Mouse (Mus musculus) left cerebral cortex, postnatal 10 days (tissue): ENCODE measurements at regions not wholly inside any gene's neighbourhood (a gene's known extent, or its start where the extent isn't known, plus 50 kb on each side); places are given as distances from the start of the nearest gene placed in this dataset.
A peak's percentile ranks its signal among the peaks of the same experiment; 100 is the strongest.
"Not testable (repeated sequence)": the region's sequence is repeated elsewhere in the genome, so short reads cannot be mapped to it uniquely, and the experiment has no call there.

Experiments used
- DNase-seq, 2 experiments: peaks; one replicate each; pipeline ENCODE4 v3.0.0; 2021 to 2022; ENCODE audit warnings: low spot score in 2 of 2, mixed read lengths in 1 of 2; ENCODE audit errors: extremely low spot score in 1 of 2
- intact Hi-C: fragments of 180-260 bp; cut with DNase I; formaldehyde crosslinking; loops from one replicate; pipeline ENCODE4 v1.15.1; 2025

DNA sequence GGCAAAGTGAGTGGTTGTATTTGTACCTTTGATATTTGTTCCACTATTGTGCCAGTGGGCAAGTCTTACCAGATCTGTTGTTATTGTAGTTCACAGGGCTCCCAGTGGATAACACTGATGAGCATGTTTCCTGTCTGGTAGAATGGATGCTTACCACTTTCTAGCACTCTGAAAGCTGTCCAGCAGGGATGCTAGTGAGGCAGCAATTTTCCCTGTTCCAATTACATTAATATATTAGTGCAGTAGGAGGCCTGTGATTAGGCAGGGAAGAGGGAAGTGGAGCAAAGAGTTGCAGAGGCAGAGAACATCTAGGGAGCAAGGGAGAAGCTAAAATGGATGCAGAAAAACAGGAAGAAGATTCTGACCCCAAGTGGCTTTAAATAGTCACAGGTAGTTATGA, 348.0 kb downstream of the Adam29 start:
- DNase-seq, intact Hi-C loops: not testable (repeated sequence)

DNA sequence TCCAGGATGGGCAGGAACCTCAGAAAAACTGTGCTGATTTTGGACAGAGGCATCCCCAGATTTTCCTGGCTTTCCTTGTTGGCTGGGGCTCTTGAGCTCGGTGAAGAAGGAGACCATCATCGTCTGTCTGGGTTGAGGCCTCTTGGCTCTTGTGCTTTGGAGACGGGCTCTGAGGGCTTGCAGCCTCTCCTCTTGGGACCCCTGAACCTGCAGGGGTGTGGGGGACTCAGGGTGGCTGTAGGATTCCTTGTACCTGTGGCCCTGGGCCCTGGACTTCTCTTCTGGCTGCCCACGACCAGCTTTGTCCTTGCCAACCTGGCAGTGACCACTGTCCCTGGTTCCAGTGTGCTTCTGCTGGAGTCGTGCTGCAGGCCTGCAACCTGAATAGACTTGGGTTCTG, 367.9 kb downstream of the Adam29 start:
- no peak for DNase-seq
- intact Hi-C loops, result loop anchor here (10.0 kb wide), 1 partner anchor 946 kb away; no protein-coding TSS in a partner anchor

DNA sequence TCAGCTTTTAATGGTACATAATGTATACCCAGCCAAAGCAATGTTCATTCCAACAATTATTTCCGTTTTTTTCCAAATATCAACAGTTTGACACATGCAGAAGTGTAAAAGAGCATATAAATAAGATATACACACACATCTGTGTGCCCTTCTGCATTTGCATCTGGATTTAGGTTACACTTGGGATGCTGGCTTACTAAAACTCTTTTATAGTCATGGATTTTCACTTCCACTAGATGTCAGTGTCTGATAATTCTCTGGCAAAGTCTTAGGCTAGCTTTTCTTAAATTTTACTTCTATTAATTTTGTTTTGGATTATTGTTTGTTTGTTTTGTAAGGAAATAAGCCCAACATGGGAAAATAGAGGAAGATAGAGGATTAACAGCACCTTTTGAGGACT, 377.4 kb downstream of the Adam29 start:
- DNase-seq, intact Hi-C loops: not testable (repeated sequence)

DNA sequence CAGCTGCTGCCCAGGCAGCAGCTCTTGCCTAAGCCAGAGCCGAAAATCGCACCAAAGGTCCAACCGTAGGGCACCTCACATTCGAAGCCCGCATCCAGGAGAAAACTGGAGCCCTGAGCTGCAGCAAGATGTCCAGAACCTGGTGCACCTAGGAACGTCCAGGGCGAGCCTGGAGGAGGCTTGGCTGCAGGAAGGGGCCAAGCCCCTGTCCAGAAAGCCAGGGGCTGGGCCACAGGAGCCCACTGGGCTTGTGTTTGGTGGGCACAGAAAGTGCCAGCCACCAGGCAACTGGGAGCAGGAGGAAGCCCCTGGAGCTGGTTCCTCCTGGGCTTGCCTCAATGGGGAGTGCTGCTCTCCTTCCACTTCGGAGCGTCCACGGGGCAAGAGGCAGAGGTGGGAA, 387.6 kb downstream of the Adam29 start:
- peak in 1 of 2 experiments; percentile 53 for DNase-seq
- intact Hi-C loops, result not testable (repeated sequence)

DNA sequence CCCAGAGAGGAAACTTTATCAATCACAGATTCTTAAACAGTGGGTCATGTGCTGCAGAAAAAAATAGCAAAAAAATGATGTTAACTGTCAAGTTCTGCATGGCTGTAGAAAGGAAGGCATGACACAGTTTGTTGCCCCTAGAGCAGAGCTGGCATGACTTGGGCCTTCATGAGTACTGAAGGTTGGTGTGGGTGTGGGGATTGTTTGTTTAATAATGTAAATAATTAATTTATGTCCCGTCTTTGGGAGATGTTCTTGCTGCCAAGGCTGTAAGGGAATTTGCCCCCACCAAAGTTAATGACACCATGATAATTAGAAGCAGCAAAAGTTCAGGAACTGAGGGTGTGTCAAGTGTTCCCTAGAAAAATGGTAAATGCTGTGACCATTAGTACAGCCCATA, 429.4 kb downstream of the Adam29 start:
- DNase-seq, result no peak
- intact Hi-C loops, result loop anchor here (2.0 kb wide), 1 partner anchor 131 kb away; no protein-coding TSS in a partner anchor

DNA sequence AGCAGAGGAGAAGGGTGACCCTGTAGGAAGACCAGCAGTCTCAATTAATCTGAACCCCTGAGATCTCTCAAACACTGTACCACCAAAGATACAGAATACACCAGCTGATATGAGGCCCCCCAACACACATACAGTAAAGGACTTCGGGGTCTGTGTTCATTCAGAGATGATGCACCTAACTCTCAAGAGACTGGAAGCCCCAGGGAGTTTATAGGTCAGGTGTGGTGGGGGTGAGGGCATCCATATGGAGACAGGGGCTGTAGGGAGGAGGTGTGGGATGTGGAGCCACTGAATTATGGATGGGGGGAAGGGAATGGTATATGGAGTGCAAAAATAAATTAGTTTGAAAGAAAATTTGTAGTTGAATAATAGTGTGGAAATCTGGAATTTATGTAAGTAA, 429.8 kb downstream of the Adam29 start:
- intact Hi-C loops, result loop anchor here (2.0 kb wide), 1 partner anchor 132 kb away; no protein-coding TSS in a partner anchor
- DNase-seq, result no peak

DNA sequence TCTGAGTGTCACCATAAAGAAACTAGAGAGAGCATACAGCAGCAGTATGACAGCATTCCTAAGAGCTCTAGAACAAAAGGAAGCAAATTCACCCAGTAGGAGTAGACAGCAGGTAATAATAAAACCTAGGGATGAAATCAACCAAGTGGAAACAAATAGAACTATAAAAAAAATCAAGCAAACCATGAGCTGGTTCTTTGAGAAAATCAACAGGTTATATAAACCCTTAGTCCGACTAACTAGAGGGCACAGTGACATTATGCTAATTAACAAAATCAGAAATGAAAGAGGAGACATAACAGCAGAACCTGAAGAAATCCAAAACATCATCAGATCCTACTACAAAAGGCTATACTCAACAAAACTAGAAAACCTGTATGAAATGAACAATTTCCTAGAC, 434.4 kb downstream of the Adam29 start:
- DNase-seq, result no peak
- intact Hi-C loops, result no loop called here

DNA sequence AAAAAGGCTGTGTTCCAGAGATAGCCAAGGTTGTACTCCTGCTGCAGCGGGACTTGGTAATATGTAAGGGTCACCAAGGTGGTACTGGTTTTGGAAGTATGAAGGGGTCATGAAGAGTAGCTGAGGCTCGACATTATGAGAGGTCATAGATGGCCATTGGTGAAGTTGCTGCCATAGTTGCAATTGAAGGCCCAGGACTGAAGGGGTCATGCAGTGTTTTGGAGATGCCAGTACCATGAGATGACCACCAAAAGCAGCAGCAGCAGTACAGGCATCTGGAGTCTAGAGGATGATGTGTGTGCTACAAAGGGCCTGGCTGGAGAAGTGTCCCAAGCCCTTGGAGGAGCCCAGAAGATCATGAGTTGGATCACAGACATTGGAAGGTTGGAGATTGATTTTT, 440.0 kb downstream of the Adam29 start:
- not testable (repeated sequence) for DNase-seq
- intact Hi-C loops, result loop anchor here (10.0 kb wide), 1 partner anchor 62 kb away; no protein-coding TSS in a partner anchor

DNA sequence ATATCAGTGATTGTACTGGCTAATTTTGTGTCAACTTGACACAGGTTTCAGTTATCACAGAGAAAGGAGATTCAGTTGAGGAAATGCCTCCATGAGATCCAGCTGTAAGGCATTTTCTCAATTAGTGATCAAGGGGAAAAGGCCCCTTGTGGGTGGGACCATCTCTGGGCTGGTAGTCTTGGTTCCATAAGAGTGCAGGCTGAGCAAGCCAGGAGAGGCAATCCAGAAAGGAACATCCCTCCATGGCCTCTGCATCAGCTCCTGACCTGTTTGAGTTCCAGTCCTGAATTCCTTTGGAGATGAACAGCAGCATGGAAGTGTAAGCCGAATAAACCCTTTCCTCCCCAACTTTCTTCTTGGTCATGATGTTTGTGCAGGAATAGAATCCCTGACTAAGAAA, 440.8 kb downstream of the Adam29 start:
- intact Hi-C loops, result loop anchor here (10.0 kb wide), 1 partner anchor 61 kb away; no protein-coding TSS in a partner anchor
- not testable (repeated sequence) for DNase-seq

DNA sequence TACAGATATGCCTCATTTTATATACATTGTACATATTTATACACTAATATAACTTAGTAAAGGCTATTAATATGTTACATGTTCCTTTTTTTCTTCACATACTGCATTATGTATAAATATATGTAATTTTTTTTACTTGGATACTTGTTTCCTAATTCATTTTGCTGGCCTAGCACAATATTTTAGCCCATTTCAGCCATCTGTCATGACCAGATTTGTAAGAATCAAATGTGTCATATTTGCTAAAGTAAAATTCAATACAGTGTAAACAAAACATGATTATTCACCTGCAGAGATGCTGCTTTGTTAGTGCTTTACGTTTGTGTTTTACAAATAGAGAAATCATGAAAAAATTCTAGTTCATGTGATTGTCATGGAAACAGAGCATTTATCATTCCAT, 441.3 kb downstream of the Adam29 start:
- intact Hi-C loops, result loop anchor here (10.0 kb wide), 1 partner anchor 61 kb away; no protein-coding TSS in a partner anchor
- no peak for DNase-seq

DNA sequence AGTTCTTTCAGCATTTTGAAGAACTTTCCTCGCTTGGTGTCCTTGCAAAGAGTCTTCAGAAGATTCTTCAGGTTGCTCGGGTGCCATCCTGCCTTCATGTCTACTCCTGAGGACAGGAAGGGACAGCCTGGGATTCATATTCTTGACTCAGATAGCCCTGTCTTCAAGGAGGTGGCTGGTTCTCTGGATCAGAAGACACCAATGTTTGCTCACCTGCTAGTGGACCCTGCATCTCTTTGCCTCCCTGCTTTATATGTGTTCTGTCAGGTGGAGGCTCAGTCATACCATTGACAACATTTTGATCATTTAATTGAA, 441.9 kb downstream of the Adam29 start:
- intact Hi-C loops, result loop anchor here (10.0 kb wide), 1 partner anchor 60 kb away; no protein-coding TSS in a partner anchor
- no peak for DNase-seq

DNA sequence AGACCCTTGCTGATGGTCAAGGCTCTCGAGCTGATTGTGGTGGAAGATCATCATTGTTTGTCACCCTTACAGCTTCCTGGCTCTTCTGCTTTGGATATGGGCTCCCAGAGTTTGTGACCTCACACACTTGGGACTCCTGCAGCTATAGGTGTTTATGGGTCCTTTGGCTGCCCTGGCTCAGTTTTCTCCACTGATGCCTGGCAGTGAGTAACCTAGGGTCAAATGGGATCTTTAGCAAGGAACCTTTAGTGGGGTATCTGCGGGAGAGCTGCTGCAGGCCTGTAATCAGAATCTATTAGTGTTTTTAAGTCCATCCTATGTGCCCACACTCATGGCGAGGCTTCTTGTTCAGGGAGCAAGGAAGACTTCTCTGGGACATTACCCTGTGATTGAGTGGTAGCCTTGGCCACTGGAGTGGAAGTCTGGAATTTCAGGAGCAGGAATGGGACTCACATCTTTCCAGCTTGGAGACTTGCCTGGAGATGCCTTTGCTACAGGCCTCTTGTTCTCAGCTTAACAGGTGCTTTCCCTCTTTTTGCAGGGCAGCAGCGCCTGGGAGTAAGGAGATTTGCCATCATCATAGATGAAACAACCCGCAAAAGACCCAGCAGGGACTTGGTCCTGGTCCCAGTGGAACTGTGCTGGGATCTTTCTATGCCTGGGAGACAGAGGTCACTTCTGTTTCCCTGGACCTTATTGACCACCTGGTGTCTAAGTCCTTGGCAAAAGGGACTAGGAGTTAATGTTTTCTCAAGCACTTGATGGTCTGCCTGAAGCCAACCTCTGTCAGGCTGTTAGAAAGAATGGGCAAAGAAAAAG, 442.5 kb downstream of the Adam29 start:
- no peak for DNase-seq
- intact Hi-C loops, result loop anchor here (10.0 kb wide), 1 partner anchor 59 kb away; no protein-coding TSS in a partner anchor

DNA sequence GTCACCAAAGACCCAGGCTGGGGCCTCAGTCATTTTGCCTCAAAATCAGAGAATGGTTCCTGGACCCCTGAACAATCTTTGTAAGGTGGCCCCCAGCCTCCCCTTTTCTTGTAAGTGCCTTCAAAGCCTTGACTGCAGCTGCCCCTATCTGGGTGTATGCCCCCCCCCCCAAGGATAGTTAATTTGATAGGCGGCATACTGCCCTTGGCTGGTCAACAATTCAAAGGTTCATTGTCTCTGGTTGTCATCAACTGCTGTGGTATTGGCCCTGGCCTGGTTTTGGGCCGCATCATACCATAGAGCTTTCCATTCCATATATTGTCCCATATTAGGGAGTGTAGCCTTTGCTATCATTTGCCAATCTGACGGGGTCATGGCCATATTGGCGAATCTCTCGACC, 446.0 kb downstream of the Adam29 start:
- intact Hi-C loops, result loop anchor here (10.0 kb wide), 1 partner anchor 56 kb away; no protein-coding TSS in a partner anchor
- DNase-seq, result not testable (repeated sequence)

DNA sequence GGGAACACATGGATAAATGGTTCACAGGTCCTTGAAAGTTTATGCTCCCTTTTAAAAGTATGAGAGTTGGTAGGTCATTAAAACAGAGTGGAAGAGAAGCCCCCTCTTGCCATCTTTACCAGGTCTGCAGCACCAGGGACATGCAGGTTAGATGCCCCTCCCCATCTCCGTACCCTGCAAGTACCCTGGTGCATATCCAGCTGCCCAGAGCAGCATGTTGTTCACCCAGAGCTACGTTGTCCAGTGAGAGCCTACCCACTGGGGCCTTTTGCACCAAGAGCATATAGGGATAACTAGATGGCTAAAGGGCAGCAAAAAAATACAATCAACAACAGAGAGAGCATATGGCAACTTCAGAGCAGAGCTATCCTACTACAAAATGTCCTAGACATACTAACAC, 449.3 kb downstream of the Adam29 start:
- intact Hi-C loops, result no loop called here
- DNase-seq, result no peak
